Mouse (Mus musculus) C2C12 (cell line): ENCODE data around the gene Foxn1. TPM values are rescaled to one million over a fixed set of nuclear protein-coding genes. Genes with fewer than 3 reads are reported as not detected.

ENCODE experiments used
- H3K27me3 ChIP-seq: one replicate; pipeline ENCODE4 v1.6.1; 2011; ENCODE audit not compliant: control insufficient read depth, insufficient read depth, insufficient read length
- H3K36me3 ChIP-seq: one replicate; pipeline ENCODE4 v1.6.1; 2011; ENCODE audit not compliant: control insufficient read depth, insufficient read depth
- H3K4me3 ChIP-seq: one replicate; pipeline ENCODE4 v1.5.1; 2011; ENCODE audit warnings: mild to moderate bottlenecking, control low read depth; ENCODE audit not compliant: poor library complexity, insufficient read depth, severe bottlenecking
- H3K79me2 ChIP-seq: one replicate; pipeline ENCODE4 v1.6.1; 2011; ENCODE audit not compliant: control insufficient read depth, insufficient read depth
- H3K79me3 ChIP-seq: one replicate; pipeline ENCODE4 v1.6.1; 2011; ENCODE audit warnings: low read depth, control low read depth
- H3ac ChIP-seq: one replicate; pipeline ENCODE3; 2011; ENCODE audit warnings: low read depth; ENCODE audit not compliant: control insufficient read depth, insufficient read length
- CEBPB ChIP-seq: IDR thresholded peaks from one replicate; pipeline ENCODE4 v1.6.1; 2011; ENCODE audit warnings: low read depth, mild to moderate bottlenecking, control low read depth, moderate library complexity
- CTCF ChIP-seq: IDR thresholded peaks from one replicate; pipeline ENCODE4 v1.5.1; 2011; ENCODE audit not compliant: control insufficient read depth, insufficient read depth, insufficient read length
- FOSL1 ChIP-seq: IDR thresholded peaks from one replicate; pipeline ENCODE4 v1.8.0; 2011; ENCODE audit warnings: mild to moderate bottlenecking, low read length; ENCODE audit not compliant: poor library complexity, insufficient read depth, severe bottlenecking
- MAX ChIP-seq: IDR thresholded peaks from one replicate; pipeline ENCODE4 v1.6.1; 2011; ENCODE audit warnings: mild to moderate bottlenecking, control low read depth
- MYOD1 ChIP-seq: IDR thresholded peaks from one replicate; pipeline ENCODE4 v1.6.1; 2011; ENCODE audit warnings: low read depth; ENCODE audit not compliant: control insufficient read depth, insufficient read length
- MYOG ChIP-seq: IDR thresholded peaks from one replicate; pipeline ENCODE4 v1.6.1; 2011; ENCODE audit not compliant: control insufficient read depth, insufficient read length; ENCODE audit errors: extremely low read depth
- USF1 ChIP-seq: IDR thresholded peaks from one replicate; pipeline ENCODE4 v1.6.1; 2011; ENCODE audit warnings: low read depth, mild to moderate bottlenecking, control low read depth, moderate library complexity
- polyA plus RNA-seq: library from polyadenylated mRNA; unstranded; fragments of >200 nt; fragmentation: generic; extraction: Trizol; gene quantifications from one replicate; pipeline ENCODE4 v1.2.1, GENCODE M21; 2012; ENCODE audit warnings: missing spikeins

Gene Foxn1
- polyA plus RNA-seq, 1 experiment: 0.39 TPM

- H3K79me2 ChIP-seq: no peaks in the 10 kb centered on the region
- H3ac ChIP-seq: no peak overlapping the region
- H3K27me3 ChIP-seq: no peaks in the 10 kb centered on the region
- H3K79me3 ChIP-seq: no peaks in the 10 kb centered on the region
- no peaks in the 10 kb centered on the region for H3K36me3 ChIP-seq
- no peak overlapping the region for H3K4me3 ChIP-seq
- no peak for TF ChIP-seq FOSL1
- no peak for TF ChIP-seq CEBPB
- no peak for TF ChIP-seq MYOG
- TF ChIP-seq MAX: no peak
- TF ChIP-seq USF1: no peak
- no peak for TF ChIP-seq MYOD1
- TF ChIP-seq CTCF: no peak
Measured at GRCm38 (mm10) chr11:78377549-78378159, 8.7 kb downstream of the Foxn1 start.

- Histone ChIP-seq H3K27me3 (no peaks in the 10 kb centered on the region), H3K79me3 (no peaks in the 10 kb centered on the region), H3K36me3 (no peaks in the 10 kb centered on the region), H3K79me2 (no peaks in the 10 kb centered on the region), H3K4me3 (no peak overlapping the region), H3ac (no peak overlapping the region)
- TF ChIP-seq CEBPB (no peak), MAX (no peak), CTCF (no peak), MYOG (no peak), FOSL1 (no peak), MYOD1 (no peak)
Measured at GRCm38 (mm10) chr11:78374147-78374546, 12.2 kb downstream of the Foxn1 start.

GRCm38 (mm10) chr11:78372610-78373009, 13.7 kb downstream of the Foxn1 start:
- Histone ChIP-seq H3K79me2 (no peaks in the 10 kb centered on the region), H3ac (no peak overlapping the region), H3K27me3 (no peaks in the 10 kb centered on the region), H3K79me3 (no peaks in the 10 kb centered on the region), H3K4me3 (no peak overlapping the region), H3K36me3 (no peaks in the 10 kb centered on the region)
- no peak for TF ChIP-seq MAX
- TF ChIP-seq MYOG: no peak
- TF ChIP-seq CEBPB: no peak
- no peak for TF ChIP-seq MYOD1
- no peak for TF ChIP-seq FOSL1
- TF ChIP-seq CTCF: no peak
- no peak for TF ChIP-seq USF1

GRCm38 (mm10) chr11:78372166-78372565, 14.2 kb downstream of the Foxn1 start:
- no peaks in the 10 kb centered on the region for H3K79me2 ChIP-seq
- H3K79me3 ChIP-seq: no peaks in the 10 kb centered on the region
- no peaks in the 10 kb centered on the region for H3K27me3 ChIP-seq
- no peaks in the 10 kb centered on the region for H3K36me3 ChIP-seq
- no peak overlapping the region for H3K4me3 ChIP-seq
- TF ChIP-seq FOSL1 (no peak), MYOG (no peak), CEBPB (no peak), USF1 (no peak), MYOD1 (no peak), CTCF (no peak), MAX (no peak)
- no peak overlapping the region for H3ac ChIP-seq

GRCm38 (mm10) chr11:78371711-78372110, 14.6 kb downstream of the Foxn1 start:
- H3K79me2 ChIP-seq: no peaks in the 10 kb centered on the region

GRCm38 (mm10) chr11:78370389-78370788, 16.0 kb downstream of the Foxn1 start:
- Histone ChIP-seq H3ac (no peak overlapping the region), H3K36me3 (no peaks in the 10 kb centered on the region), H3K4me3 (no peak overlapping the region), H3K79me2 (no peaks in the 10 kb centered on the region), H3K27me3 (no peaks in the 10 kb centered on the region), H3K79me3 (no peaks in the 10 kb centered on the region)
- no peak for TF ChIP-seq CEBPB
- TF ChIP-seq CTCF: no peak
- TF ChIP-seq MYOG: no peak
- peak; percentile 70 for TF ChIP-seq MYOD1
- no peak for TF ChIP-seq USF1
- TF ChIP-seq MAX: peak; percentile 33
- TF ChIP-seq FOSL1: peak; percentile 74

More at GRCm38 (mm10) chr11:78371711-78372110, 14.6 kb downstream of the Foxn1 start:
- TF ChIP-seq CTCF: no peak
- TF ChIP-seq MYOG: no peak
- TF ChIP-seq MYOD1: no peak
- no peak for TF ChIP-seq USF1
- Histone ChIP-seq H3K36me3 (no peaks in the 10 kb centered on the region), H3K4me3 (no peak overlapping the region), H3ac (no peak overlapping the region), H3K79me3 (no peaks in the 10 kb centered on the region), H3K27me3 (no peaks in the 10 kb centered on the region)
